Mouse (Mus musculus) G1E-ER4 (cell line): ENCODE data around the gene Cmbl. TPM values are rescaled to one million over a fixed set of nuclear protein-coding genes. Genes with fewer than 3 reads are reported as not detected.

ENCODE experiments used
- GATA1 ChIP-seq: IDR thresholded peaks from one replicate; pipeline ENCODE4 v1.8.0; 2012; ENCODE audit warnings: low read length, inconsistent platforms
- polyA plus RNA-seq: library from polyadenylated mRNA; stranded (reverse); fragments of >175 nt; gene quantifications from 2 replicates; pipeline ENCODE4 v1.2.3, GENCODE M21; 2012

The Cmbl gene
- polyA plus RNA-seq, 1 experiment, result not detected

DNA sequence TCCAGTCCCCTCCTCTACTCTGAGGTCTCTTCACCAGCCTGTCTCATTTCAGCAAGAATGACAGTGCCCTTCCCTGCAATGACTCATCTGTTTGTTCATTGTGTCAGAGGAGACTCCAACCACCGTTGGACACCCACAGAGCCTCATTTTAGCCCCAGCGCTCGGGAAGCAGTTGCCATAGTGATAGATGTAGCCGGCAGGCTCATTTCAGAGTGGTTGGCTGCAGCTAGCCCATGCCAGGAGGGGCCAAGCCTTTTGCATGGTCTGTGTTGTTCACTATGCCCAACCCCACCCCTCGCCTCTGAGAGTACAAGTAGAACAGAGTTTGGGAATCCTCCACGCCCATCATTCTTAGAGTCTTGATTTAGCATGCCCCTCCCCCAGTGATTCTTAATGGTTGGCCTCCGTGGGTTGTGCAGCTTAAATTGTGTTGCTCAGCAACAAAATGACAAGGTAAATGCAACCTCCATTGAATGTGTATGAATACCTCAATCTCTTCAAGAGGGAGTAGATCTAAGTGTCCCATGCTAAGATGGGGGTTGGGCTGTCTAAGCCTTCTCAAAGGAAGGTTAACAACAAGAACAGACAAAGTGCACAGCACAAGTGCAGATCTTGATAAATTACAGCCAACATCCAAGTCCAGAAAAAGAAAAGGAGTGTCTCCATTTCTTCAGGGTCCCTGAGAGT, 29.0 kb upstream of the Cmbl start:
- TF ChIP-seq GATA1, result no peak

DNA sequence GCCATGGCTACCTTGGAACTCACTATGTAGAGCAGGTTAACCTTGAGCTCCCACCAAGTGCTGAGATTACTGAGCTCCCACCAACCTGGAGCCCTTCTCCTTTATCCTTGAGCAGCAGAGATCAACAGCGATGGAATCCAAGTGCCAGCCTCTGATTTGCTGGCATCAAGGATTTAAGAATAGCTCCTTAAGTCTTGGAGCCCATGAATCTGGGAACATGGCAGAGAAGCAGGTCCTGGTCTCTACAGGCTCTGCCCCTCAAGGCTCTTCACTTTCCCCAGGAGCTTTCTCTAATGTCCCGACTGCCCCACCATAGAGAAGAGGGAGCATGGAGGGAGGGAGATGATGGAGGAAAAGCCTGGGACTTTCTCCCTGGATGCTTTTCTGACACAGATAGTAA, 27.5 kb upstream of the Cmbl start:
- no peak for TF ChIP-seq GATA1

DNA sequence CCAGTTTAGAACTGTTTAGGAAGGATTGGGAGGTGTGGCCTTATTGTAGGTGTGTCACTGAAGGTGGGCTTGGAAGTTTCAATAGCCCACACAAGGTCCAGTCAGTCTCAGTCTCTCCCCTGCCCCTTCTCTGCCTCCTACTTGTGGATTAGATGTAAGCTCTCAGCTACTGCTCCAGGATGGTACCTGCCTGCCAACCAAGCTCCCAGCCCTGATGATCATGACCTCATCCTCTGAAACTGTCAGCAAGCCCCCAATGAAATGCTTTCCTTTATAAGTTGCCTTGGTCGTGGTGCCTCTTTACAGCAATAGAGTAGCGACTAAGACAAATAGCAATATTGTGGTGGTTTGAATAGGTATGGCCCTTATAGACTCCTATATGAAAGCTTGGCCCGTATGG, 26.8 kb upstream of the Cmbl start:
- no peak for TF ChIP-seq GATA1

- TF ChIP-seq GATA1, result no peak
Measured at GRCm38 (mm10) chr15:31539643-31540512, 25.3 kb upstream of the Cmbl start.

DNA sequence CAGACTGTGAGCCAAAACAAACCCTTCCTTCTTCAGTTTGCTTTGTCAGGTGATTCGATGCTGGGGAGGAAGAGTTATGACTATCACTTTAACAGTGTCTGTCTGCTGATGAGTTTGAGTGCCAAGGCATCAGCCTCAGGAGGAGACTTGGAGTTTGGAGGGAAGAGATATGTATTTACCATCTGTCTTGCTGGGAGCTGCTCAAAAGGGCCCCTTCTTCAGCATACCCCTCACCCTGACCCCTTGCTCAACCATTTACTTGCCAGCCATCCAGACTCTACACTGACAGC, 24.7 kb upstream of the Cmbl start:
- no peak for TF ChIP-seq GATA1

DNA sequence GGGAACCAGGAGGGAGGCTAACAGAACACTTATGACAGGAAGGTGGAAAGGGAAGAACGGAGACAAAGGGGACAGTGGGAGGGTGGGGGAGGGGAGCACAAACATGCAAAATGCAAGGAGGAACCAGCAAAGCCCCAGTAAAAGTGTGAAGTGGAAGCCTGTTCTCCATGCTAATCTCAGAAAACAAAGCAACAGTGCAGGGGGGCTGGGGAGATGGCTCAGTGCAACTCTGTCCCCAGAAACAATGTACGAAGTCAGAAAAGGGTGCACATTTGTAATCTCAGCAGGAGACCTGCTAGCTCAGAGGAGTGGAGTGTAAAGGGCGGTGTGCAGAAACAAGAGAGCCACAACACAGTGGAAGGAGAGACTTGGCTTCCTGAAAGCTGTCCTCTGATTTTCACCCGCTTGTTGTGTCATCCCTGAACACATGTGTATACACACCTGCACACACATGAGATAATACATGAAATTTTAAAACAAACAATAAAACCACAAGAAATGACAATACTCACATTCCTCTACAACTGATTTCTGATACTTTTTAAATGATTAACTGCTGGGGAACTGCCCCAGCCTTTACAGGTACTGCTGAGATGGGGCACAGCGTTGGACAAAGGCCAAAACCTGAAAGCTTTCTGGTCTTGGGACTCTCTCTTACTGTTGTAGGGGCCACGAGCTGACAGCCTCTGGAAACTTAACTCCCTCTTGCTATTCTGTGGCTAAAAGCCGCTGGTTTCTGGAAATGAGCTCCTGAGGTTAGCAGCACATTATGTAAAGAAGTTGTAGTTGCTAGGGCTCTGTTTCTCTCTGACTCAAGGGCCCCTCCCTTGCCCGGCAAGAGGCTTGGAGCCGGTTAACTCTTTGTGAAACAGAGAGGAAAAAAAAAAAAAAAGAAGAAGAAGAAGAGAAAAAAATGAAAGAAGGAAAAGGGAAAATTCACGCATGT, 22.9 kb upstream of the Cmbl start:
- peak; percentile 52 for TF ChIP-seq GATA1

DNA sequence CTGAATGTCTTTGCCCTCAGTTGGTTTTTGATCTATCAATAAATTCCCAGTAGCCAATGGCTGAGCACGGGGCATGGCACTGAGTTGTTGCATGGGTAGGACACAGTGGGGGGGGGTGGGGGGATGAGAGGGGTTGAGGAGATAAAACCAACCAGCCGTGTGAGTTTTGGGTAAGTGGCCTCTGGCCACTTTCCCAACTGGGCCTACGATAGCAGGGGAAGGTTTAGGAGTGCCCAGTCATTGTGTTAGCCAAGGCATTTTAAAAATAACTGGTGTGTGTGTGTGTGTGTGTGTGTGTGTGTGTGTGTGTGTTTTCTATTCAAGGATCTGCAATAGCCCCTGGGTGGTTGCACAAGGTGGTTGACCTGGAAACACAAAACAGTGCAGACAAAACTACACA, 21.9 kb upstream of the Cmbl start:
- no peak for TF ChIP-seq GATA1

- no peak for TF ChIP-seq GATA1
Measured at GRCm38 (mm10) chr15:31545058-31545457, 20.1 kb upstream of the Cmbl start.

- TF ChIP-seq GATA1, result no peak
Measured at GRCm38 (mm10) chr15:31546291-31546690, 18.9 kb upstream of the Cmbl start.

DNA sequence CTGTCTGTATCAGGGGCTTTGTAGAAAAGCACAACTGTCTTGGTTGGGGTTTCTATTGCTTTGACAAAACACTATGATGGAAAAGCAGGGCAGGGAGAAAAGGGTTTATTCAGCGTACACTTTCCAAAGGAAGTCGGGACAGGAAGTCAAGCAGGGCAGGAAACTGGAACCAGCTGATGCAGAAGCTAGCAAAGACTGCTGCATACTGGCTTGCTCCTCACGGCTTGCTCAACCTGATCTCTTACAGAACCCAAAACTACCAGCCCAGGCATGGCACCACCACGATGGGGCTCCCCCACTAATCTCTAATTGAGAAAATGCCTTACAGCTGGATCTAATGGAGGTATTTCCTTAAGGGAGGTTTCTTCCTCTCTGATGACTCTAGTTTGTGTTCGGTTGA, 17.8 kb upstream of the Cmbl start:
- TF ChIP-seq GATA1, result no peak

DNA sequence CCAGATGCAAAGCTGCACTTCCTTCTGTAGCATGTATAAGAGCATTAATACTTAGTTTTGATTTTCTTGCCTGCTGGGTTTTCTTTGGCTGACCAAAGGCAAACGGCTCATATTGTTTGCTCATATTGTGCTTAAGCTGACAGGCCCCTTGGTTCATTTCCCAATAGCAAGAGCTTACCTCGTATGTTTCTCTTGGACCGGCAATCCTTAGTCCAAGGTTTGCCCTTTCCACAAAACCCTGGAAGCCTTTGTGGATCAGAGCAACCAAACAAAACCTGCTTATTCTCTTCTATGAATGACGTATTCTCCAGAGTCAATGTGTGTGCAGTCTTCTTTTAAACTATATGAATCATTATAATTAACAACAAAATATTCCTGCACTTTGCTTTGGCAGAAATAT, 14.8 kb upstream of the Cmbl start:
- TF ChIP-seq GATA1, result no peak

- no peak for TF ChIP-seq GATA1
Measured at GRCm38 (mm10) chr15:31554855-31555254, 10.3 kb upstream of the Cmbl start.

DNA sequence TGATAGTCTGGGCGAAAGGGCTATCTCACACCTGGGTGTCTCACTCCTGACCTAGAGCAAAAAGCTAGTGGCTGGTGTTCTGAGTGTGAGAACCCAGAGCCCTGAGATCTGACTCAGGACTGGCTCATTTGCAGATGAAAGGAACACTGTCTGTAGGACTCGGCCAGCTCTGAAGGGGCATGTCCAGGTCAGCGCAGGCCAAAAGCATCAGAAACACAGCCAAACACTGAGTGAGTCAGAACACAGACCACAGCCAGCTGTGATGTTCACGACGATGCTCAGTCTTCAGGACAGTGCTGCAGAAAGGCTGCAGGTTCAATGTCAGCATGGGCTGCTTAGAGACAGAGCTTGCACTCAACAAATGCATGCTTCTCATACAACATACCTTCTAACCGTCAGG, 3.8 kb upstream of the Cmbl start:
- TF ChIP-seq GATA1, result no peak

GRCm38 (mm10) chr15:31561976-31562375, 3.2 kb upstream of the Cmbl start:
- no peak for TF ChIP-seq GATA1

DNA sequence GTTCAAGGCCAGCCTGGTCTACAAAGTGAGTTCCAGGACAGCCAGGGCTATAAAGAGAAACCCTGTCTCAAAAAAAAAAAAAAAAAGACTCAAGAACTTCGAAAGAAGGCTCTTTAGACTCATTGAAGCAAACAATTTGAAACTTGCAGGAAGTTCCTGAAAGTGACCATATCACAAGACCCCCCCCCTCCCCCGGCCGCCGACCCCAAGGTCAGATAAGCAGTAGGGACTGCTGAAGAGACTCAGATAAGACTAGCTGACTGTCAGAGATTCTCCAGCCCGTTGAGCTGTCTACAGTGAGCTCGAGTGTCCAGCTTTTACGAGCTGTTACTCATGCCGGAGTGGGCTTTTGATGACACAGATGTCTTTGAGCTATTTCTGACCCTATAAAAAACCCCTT, 2.3 kb upstream of the Cmbl start:
- TF ChIP-seq GATA1, result no peak
